Mouse (Mus musculus): Measurements from ENCODE around the gene Slc25a13. TPM values are rescaled to one million over a fixed set of nuclear protein-coding genes. Genes with fewer than 3 reads are reported as not detected.

The Slc25a13 gene
- polyA plus RNA-seq (2012): 0.16 and 0.31 TPM in 2 replicates

DNA sequence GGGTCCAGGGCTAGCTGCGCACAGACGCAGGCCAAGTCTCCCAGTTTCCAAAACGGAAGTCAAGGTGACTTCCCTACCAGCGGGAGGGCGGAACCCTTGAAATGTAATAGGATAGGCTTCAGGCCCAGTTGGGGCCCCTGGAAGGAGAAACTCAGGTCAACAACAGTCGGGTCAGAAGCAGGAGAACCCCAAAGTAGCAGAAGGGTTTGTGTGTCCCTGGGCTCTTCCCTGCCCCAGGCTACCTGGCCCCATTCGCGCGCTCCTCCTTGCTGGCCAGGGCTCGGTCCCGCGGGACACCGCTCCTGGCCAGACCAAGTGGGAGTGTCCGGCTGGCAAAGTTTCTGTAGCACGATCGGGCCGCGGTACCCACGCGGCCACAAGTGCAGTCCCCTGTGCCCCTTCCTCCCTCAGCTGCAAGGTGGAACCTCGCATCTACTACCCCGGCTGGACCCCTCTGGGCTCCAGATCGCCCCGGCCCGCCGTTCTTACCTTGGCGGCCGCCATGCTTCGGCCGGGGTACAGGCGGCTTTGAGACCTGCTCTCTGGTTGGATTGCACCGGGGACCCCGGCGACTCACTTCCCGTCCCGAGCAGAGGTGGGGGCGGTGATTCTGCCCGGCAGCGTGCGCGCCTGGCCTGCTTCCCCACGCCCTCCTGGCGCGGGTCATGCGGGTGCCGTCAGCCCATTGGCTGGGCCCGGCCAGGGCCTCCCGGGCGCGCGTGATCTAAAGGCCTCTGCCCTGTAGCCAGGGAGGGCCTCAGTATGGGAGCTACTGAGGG lies at the start of gene Slc25a13:
Slc25a13 (minus strand) TSS at position 667 of the 779 bp plus-strand sequence.
- Histone ChIP-seq H3K9me3 (ENCODE audit: control insufficient read depth, low read length) (no peaks in the 10 kb centered on the region), H3K36me3 (ENCODE audit: control insufficient read depth) (peaks cover 4% of the 10 kb centered on the region), H3K4me3 (replicated peaks) (peak within 1 kb of the TSS; percentile 74), H3K4me1 (ENCODE audit: control insufficient read depth) (peaks cover 20% of the 10 kb centered on the region), H3K27me3 (ENCODE audit: control insufficient read depth) (no peaks in the 10 kb centered on the region)
- TF ChIP-seq TAL1 (IDR thresholded peaks at IDR 0.05; ENCODE audit: low read length) (no peak), GATA1 (IDR thresholded peaks at IDR 0.05; ENCODE audit: low read length) (no peak)

DNA sequence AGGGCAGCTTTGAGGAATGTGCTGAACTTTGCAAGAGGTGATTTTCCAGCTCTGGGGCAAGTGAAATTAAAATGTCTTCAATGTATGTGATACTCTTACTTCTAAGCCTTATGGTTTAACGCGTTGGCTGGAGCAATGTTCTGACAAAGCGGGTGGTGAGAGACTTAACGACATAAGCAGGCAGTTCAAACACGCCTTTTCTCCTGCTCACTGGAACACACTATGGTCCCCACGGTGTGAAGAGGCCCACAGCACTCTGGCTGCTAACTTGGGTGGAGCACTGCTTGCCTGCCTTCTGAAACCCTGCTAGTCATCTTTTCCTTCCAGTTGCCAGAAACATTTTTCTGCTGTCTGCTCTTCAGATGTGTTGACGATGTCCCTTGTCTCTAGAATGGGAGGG lies 48.8 kb upstream of the Slc25a13 start:
- H3K36me3 ChIP-seq (ENCODE audit: control insufficient read depth): no peaks in the 10 kb centered on the region
- no peaks in the 10 kb centered on the region for H3K9me3 ChIP-seq (ENCODE audit: control insufficient read depth, low read length)
- no peak overlapping the region for H3K4me3 ChIP-seq (replicated peaks)
- H3K4me1 ChIP-seq (ENCODE audit: control insufficient read depth): no peaks in the 10 kb centered on the region
- H3K27me3 ChIP-seq (ENCODE audit: control insufficient read depth): no peaks in the 10 kb centered on the region
- no peak for TF ChIP-seq TAL1 (IDR thresholded peaks at IDR 0.05; ENCODE audit: low read length)
- TF ChIP-seq GATA1 (IDR thresholded peaks at IDR 0.05; ENCODE audit: low read length): no peak

DNA sequence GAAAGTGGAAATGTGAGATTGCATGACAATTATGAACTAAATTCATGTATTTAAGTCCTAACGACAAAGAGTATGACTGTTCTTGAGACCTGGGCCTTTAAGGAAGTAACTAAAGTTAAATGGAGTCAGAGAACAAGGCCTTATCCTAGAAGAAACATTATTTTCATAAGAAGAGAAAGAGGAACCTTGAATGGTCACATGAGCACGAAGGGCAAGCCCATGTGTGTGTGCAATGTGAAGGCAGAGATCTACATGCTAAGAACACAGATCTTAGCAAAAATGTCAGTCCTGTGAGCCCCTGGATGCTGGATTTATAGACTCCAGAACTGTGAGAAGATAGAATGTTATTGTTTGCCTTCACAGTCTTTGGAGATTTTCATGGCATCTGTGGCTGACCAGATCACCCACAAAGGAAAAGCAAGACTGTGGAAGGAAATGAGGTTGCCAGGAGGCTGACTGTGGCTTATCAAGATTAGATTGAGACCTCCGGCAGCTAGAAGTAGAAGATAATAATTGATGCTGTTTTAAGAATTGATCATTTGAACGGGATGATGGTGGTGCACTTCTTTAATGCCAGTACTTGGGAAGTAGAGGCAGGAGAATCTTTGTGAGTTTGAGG lies 46.4 kb upstream of the Slc25a13 start:
- no peaks in the 10 kb centered on the region for H3K36me3 ChIP-seq (ENCODE audit: control insufficient read depth)
- H3K27me3 ChIP-seq (ENCODE audit: control insufficient read depth): no peaks in the 10 kb centered on the region
- no peaks in the 10 kb centered on the region for H3K9me3 ChIP-seq (ENCODE audit: control insufficient read depth, low read length)
- TF ChIP-seq TAL1 (IDR thresholded peaks at IDR 0.05; ENCODE audit: low read length) (no peak), GATA1 (IDR thresholded peaks at IDR 0.05; ENCODE audit: low read length) (no peak)
- H3K4me1 ChIP-seq (ENCODE audit: control insufficient read depth): no peaks in the 10 kb centered on the region
- no peak overlapping the region for H3K4me3 ChIP-seq (replicated peaks)

DNA sequence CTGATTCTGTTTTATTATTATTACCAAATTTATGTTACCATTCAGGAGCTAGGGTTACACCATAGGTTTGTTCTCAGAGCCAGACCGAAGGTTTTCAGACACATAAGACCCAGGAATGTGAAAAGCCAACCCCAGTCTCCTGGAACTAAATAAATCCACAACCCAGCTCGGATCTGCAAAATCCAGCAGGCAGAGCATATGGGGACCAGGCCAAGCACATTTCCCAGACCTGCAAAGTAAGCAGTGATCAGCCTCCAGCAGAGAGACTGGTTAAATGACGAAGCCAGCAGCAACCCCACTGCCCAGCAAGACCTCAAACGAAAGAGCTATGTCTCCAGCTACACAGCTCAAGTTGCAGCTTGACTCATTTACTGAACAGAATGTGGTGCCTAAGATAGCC lies 43.9 kb upstream of the Slc25a13 start:
- no peak for TF ChIP-seq GATA1 (IDR thresholded peaks at IDR 0.05; ENCODE audit: low read length)
- no peak for TF ChIP-seq TAL1 (IDR thresholded peaks at IDR 0.05; ENCODE audit: low read length)
- H3K4me3 ChIP-seq (replicated peaks): no peak overlapping the region

DNA sequence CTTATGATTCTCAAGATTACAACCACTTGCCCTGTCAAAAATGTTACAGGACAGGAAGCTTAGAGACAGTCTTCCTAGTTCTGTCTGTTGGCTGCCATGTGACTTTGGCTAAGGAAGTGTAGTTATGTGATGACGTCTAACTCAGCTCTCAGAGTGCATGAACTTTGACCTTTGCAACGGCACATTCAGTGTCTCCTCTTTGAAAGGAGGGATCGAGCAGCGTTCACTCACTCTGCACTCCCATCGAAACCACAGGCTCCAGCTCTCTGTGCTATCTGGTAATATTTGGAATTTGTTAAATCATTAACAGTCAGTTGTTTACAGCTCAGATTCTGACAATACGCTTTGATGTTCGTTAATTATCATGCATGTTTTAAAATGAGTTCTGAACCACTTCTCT lies 31.5 kb upstream of the Slc25a13 start:
- Histone ChIP-seq H3K4me1 (ENCODE audit: control insufficient read depth) (no peaks in the 10 kb centered on the region), H3K27me3 (ENCODE audit: control insufficient read depth) (no peaks in the 10 kb centered on the region), H3K9me3 (ENCODE audit: control insufficient read depth, low read length) (no peaks in the 10 kb centered on the region), H3K4me3 (replicated peaks) (no peak overlapping the region), H3K36me3 (ENCODE audit: control insufficient read depth) (no peaks in the 10 kb centered on the region)
- no peak for TF ChIP-seq TAL1 (IDR thresholded peaks at IDR 0.05; ENCODE audit: low read length)
- no peak for TF ChIP-seq GATA1 (IDR thresholded peaks at IDR 0.05; ENCODE audit: low read length)

More for the DNA sequence above, 43.9 kb upstream of the Slc25a13 start:
- H3K9me3 ChIP-seq (ENCODE audit: control insufficient read depth, low read length): no peaks in the 10 kb centered on the region
- no peaks in the 10 kb centered on the region for H3K4me1 ChIP-seq (ENCODE audit: control insufficient read depth)
- H3K36me3 ChIP-seq (ENCODE audit: control insufficient read depth): no peaks in the 10 kb centered on the region
- H3K27me3 ChIP-seq (ENCODE audit: control insufficient read depth): no peaks in the 10 kb centered on the region

DNA sequence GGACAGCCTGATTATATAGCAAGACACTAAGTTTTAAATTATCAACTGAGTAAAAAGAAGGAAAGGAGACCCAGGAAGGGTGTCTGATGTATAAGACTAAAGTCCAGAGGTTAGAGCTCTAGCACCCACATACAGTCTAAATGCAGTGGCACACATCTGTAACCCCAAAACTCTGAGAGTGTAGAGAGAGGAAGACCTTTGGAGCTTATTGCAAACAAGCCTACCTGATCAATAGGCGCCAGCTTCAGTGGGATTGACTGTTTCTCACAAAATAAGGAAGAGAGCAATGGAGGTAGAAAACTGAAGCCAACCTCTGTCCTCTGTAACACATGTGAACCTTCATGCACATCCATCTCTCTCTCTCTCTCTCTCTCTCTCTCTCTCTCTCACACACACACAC lies 26.9 kb upstream of the Slc25a13 start:
- Histone ChIP-seq H3K4me3 (replicated peaks) (no peak overlapping the region), H3K36me3 (ENCODE audit: control insufficient read depth) (no peaks in the 10 kb centered on the region), H3K9me3 (ENCODE audit: control insufficient read depth, low read length) (no peaks in the 10 kb centered on the region), H3K27me3 (ENCODE audit: control insufficient read depth) (no peaks in the 10 kb centered on the region), H3K4me1 (ENCODE audit: control insufficient read depth) (no peaks in the 10 kb centered on the region)
- TF ChIP-seq GATA1 (IDR thresholded peaks at IDR 0.05; ENCODE audit: low read length) (no peak), TAL1 (IDR thresholded peaks at IDR 0.05; ENCODE audit: low read length) (no peak)

DNA sequence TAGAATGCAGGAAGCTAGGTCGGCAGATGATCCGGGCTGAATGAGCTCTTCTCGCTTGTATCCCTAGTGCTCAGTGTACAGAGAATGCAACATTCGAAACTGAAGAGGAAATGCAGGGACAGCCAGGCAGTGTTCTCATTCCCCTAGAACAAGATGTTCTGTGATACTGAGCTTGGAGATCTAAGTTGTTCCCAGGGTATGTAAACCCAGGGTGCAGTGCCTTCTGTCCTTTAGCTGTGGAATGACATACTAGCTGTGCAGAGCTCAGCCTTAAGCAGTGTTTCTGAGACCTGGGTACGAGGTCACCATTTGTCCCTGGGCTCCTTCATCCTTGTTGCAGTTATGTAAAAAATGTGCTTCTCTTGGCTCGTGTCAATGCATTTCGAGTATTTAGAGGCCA lies 25.1 kb upstream of the Slc25a13 start:
- Histone ChIP-seq H3K9me3 (ENCODE audit: control insufficient read depth, low read length) (no peaks in the 10 kb centered on the region), H3K4me3 (replicated peaks) (no peak overlapping the region), H3K4me1 (ENCODE audit: control insufficient read depth) (no peaks in the 10 kb centered on the region), H3K36me3 (ENCODE audit: control insufficient read depth) (no peaks in the 10 kb centered on the region), H3K27me3 (ENCODE audit: control insufficient read depth) (no peaks in the 10 kb centered on the region)
- no peak for TF ChIP-seq TAL1 (IDR thresholded peaks at IDR 0.05; ENCODE audit: low read length)
- TF ChIP-seq GATA1 (IDR thresholded peaks at IDR 0.05; ENCODE audit: low read length): no peak

DNA sequence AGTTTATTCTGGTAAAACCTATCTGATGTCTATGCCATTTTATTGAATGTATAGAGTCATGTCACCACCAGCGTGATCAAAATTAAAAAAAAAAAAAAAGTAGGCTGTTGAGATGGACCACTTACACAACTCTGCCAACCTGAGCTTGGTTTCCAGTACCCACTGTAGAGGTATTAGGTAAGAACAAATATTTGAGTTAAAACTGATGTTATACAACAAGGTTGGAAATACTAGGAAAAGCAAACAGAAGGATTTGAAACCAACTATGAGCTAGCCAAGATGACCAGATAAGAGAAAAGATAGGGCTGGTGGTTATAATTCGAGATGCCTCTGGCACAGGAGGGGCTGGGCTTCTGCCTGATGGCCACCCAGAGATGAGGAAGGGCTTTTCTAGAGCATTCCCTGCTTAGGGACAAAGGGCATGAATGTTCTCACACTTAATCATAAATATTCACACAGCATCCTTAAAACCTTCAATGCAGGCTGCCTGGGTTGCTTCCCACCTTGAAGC lies 19.9 kb upstream of the Slc25a13 start:
- no peak overlapping the region for H3K4me3 ChIP-seq (replicated peaks)
- no peaks in the 10 kb centered on the region for H3K27me3 ChIP-seq (ENCODE audit: control insufficient read depth)
- no peaks in the 10 kb centered on the region for H3K9me3 ChIP-seq (ENCODE audit: control insufficient read depth, low read length)
- TF ChIP-seq GATA1 (IDR thresholded peaks at IDR 0.05; ENCODE audit: low read length): no peak
- no peak for TF ChIP-seq TAL1 (IDR thresholded peaks at IDR 0.05; ENCODE audit: low read length)
- no peaks in the 10 kb centered on the region for H3K4me1 ChIP-seq (ENCODE audit: control insufficient read depth)
- H3K36me3 ChIP-seq (ENCODE audit: control insufficient read depth): no peaks in the 10 kb centered on the region

DNA sequence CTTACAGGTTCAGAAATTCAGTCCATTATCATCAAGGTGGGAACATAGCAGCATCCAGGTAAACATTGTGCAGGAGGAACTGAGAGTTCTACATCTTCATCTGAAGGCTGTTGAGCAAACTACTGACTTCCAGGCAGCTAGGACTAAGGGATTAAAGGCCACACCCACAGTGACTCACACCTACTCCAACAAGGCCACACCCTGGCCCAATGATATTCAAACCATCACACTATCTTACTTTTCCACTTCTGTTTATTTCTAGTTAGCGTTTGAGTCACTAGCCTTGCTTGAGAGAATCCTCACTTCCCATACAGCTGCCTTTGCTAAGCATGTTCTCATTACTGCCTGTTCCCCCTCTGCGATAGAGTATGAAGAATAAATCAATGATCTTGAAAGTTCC lies 13.3 kb upstream of the Slc25a13 start:
- no peaks in the 10 kb centered on the region; the same call in 1 of the 2 replicates for H3K4me1 ChIP-seq (ENCODE audit: control insufficient read depth)
- H3K9me3 ChIP-seq (ENCODE audit: control insufficient read depth, low read length): no peaks in the 10 kb centered on the region
- H3K27me3 ChIP-seq (ENCODE audit: control insufficient read depth): no peaks in the 10 kb centered on the region
- no peaks in the 10 kb centered on the region for H3K36me3 ChIP-seq (ENCODE audit: control insufficient read depth)
- H3K4me3 ChIP-seq (replicated peaks): no peak overlapping the region
- TF ChIP-seq TAL1 (IDR thresholded peaks at IDR 0.05; ENCODE audit: low read length) (no peak), GATA1 (IDR thresholded peaks at IDR 0.05; ENCODE audit: low read length) (no peak)

Data from erythroblast, embryonic 14.5 days (primary cell).